Mouse (Mus musculus) liver, adult 2 months (tissue): ENCODE measurements at regions not wholly inside any gene's neighbourhood (a gene's known extent, or its start where the extent isn't known, plus 50 kb on each side); places are given as distances from the start of the nearest gene placed in this dataset.

ENCODE experiments used
- CTCF ChIP-seq: fragments of 200-500 bp; IDR thresholded peaks from 2 replicates; pipeline ENCODE4 v1.5.1; 2011; ENCODE audit warnings: low read depth, low read length, control low read depth
- POLR2A ChIP-seq: fragments of 200-500 bp; IDR thresholded peaks from 2 replicates; pipeline ENCODE4 v1.6.1; 2011; ENCODE audit warnings: low read length, control low read depth; ENCODE audit not compliant: insufficient read depth; ENCODE audit errors: extremely low read depth

DNA sequence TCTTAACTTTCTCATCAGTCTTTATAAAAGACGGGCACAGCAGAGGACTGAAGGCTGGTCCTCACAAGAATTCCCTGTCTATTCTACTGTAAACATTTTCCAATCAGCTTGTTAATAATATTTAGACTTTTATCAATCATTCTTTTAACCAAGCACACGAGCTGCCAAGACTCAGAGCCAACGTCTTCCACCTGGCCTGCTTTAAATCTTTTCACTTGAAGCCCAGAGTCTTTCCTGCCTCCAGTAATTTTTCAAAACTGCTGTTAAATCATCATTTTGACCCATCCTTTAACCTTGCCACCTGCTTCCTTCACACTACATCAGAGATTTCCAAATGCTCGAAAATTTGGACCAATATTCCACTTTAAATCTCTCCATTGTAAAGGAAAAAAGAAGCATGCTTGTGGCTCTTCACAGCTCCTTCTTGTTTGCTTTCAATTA, 451.7 kb upstream of the Pdcd1 start:
- no peak for TF ChIP-seq POLR2A
- TF ChIP-seq CTCF: no peak
